Mouse (Mus musculus) stomach, postnatal 0 days (tissue): Measurements from ENCODE around the gene Lefty2. TPM values are rescaled to one million over a fixed set of nuclear protein-coding genes. Genes with fewer than 3 reads are reported as not detected.

Source experiments
- ATAC-seq: fragments of 200-750 bp; cut with Nextera tagmentation; 2 replicates; pipeline ENCODE4 v1.8.0; 2017; ENCODE audit not compliant: low FRiP score, low TSS enrichment
- DNase-seq: peaks from one replicate; pipeline ENCODE4 v3.0.0-alpha.2; 2016; ENCODE audit warnings: low spot score
- H3K27ac ChIP-seq: fragments of 300-500 bp; sonication (generic); replicated peaks from 2 replicates; pipeline ENCODE4 v1.5.1; 2014; ENCODE audit warnings: mild to moderate bottlenecking, control low read depth
- H3K27me3 ChIP-seq: fragments of 300-500 bp; sonication (generic); 2 replicates; pipeline ENCODE4 v1.6.1; 2014; ENCODE audit warnings: low read length; ENCODE audit not compliant: control insufficient read depth, insufficient read depth
- H3K36me3 ChIP-seq: fragments of 300-500 bp; sonication (generic); 2 replicates; pipeline ENCODE4 v1.6.1; 2014; ENCODE audit warnings: low read length, mixed read lengths; ENCODE audit not compliant: control insufficient read depth, insufficient read depth
- H3K4me1 ChIP-seq: fragments of 300-500 bp; sonication (generic); replicated peaks from 2 replicates; pipeline ENCODE4 v1.6.1; 2014; ENCODE audit warnings: antibody characterized with exemption; ENCODE audit not compliant: control insufficient read depth, insufficient read depth
- H3K4me2 ChIP-seq: fragments of 300-500 bp; sonication (generic); replicated peaks from 2 replicates; pipeline ENCODE4 v1.6.1; 2014; ENCODE audit warnings: low read depth, mild to moderate bottlenecking, control low read depth, moderate library complexity
- H3K4me3 ChIP-seq: fragments of 300-500 bp; sonication (generic); 2 replicates; pipeline ENCODE4 v1.5.1; 2014; ENCODE audit warnings: low read depth, low read length, control low read depth
- H3K9ac ChIP-seq: fragments of 300-500 bp; sonication (generic); 2 replicates; pipeline ENCODE4 v1.6.1; 2014; ENCODE audit warnings: mild to moderate bottlenecking, low read length, control low read depth, mixed read lengths
- H3K9me3 ChIP-seq: fragments of 300-500 bp; sonication (generic); 2 replicates; pipeline ENCODE4 v1.6.1; 2016; ENCODE audit warnings: low read length; ENCODE audit not compliant: control insufficient read depth
- CTCF ChIP-seq: IDR thresholded peaks from 2 replicates; pipeline ENCODE4 v1.5.1; 2016; ENCODE audit warnings: antibody characterized with exemption, low read depth, mild to moderate bottlenecking, moderate library complexity
- EP300 ChIP-seq: optimal IDR thresholded peaks from 2 replicates; pipeline ENCODE3; 2016; ENCODE audit warnings: antibody characterized with exemption
- WGBS: fragments of 180-500 bp; shearing (Covaris S2); extraction: QIAGEN DNeasy Blood & Tissue Kit; methylation state at CpG from one replicate; pipeline ENCODE4 v1.1.7; 2014; 5-methylcytosine and 5-hydroxymethylcytosine counted together
- polyA plus RNA-seq: library from polyadenylated mRNA; unstranded; fragments of >200 nt; fragmentation: Nextera tagmentation; extraction: Ambion mirVana; gene quantifications from 2 replicates; pipeline ENCODE4 v1.2.1, GENCODE M21; 2015

Gene Lefty2
- 0.13 and 0.15 TPM in 2 replicates for polyA plus RNA-seq

GRCm38 (mm10) chr1:180892808-180893207 is at the start of gene Lefty2:
Gene Lefty2, plus strand, starts transcription at chr1:180893108.
- Histone ChIP-seq H3K4me1 (peaks cover 6% of the 10 kb centered on the region; the same call in 1 of the 2 replicates), H3K36me3 (no peaks in the 10 kb centered on the region), H3K4me2 (no peak within 1 kb of the TSS), H3K4me3 (no peak within 1 kb of the TSS), H3K27ac (no peak within 1 kb of the TSS), H3K27me3 (no peaks in the 10 kb centered on the region), H3K9me3 (no peaks in the 10 kb centered on the region), H3K9ac (no peak within 1 kb of the TSS)
- ATAC-seq: no peak
- TF ChIP-seq CTCF (no peak), EP300 (no peak)
- 72% methylated on average over 10 of the region's 10 CpGs for WGBS
- DNase-seq: no peak

DNA sequence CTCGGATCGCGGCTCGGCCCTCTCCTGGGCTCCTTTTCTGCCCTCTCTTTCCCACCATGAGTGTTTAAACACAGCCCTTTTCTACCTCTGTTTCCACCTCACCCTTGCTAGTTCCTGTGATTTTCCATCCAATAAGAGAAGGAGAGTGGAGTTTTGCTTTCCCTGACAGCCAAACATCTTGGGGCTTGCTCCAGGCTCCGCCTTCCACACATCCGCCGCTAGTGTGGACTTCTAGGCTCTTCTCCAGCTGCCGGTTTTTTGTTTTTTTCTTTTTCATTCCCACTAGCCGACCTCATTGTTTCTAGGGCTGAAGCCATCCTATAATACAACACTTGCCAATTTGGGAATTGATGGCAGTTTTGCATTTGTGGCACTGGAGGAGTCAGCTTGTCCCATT is 44.8 kb upstream of the Lefty2 start:
- TF ChIP-seq EP300 (no peak), CTCF (peak; percentile 18; the same call in 1 of the 2 replicates)
- peak; percentile 17; the same call in 1 of the 2 replicates for ATAC-seq
- Histone ChIP-seq H3K4me2 (peak overlapping the region; percentile 45), H3K4me3 (peak overlapping the region; percentile 8), H3K9me3 (no peaks in the 10 kb centered on the region), H3K36me3 (no peaks in the 10 kb centered on the region), H3K4me1 (peaks cover 5% of the 10 kb centered on the region), H3K27me3 (no peaks in the 10 kb centered on the region), H3K9ac (peak overlapping the region; percentile 52; the same call in 1 of the 2 replicates), H3K27ac (peak overlapping the region; percentile 88)
- peak; percentile 70 for DNase-seq
- WGBS: 1% methylated on average over 9 of the region's 9 CpGs

DNA sequence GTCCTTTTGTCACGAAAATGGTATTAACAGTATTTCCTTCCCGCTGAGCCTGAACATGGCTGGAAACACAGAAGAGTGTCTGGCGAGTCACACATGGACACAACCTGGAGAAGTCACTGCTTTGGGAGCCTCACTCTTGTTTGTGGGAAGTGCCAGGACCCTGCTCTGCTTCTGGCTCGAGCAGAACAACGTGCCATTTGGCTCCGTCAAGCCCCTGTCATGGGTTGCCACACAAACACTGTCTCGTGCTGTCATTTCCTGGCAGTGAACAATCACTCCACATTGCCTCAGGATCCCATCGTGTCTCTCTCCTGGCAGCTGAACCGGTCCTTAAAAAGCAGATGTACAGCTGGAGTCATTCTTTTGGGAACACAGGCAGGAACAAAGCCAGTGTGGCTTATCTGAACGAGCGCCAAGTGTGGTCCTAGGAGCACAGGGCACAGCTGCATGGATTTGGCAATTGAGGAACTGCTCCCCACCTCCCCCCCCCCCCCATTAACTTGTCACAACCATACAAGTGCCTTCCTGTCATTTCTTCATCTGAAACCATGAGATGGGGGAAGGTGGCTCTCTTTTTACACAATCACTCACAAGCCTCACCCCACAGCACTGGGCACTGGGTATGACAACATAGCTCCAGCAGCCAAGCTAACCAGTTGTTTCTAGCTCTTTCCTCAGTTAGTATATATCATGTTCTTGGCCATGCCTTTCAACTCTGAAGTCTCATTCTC is 44.2 kb upstream of the Lefty2 start:
- no peaks in the 10 kb centered on the region for H3K36me3 ChIP-seq
- no peaks in the 10 kb centered on the region for H3K27me3 ChIP-seq
- WGBS: 13% methylated on average over 11 of the region's 11 CpGs
- peak overlapping the region; percentile 8 for H3K4me3 ChIP-seq
- peaks cover 5% of the 10 kb centered on the region for H3K4me1 ChIP-seq
- H3K9me3 ChIP-seq: no peaks in the 10 kb centered on the region
- peak; percentile 38 for DNase-seq
- no peak for ATAC-seq
- H3K27ac ChIP-seq: peak overlapping the region; percentile 88
- TF ChIP-seq CTCF (no peak), EP300 (no peak)
- H3K9ac ChIP-seq: peak overlapping the region; percentile 52; the same call in 1 of the 2 replicates
- H3K4me2 ChIP-seq: peak overlapping the region; percentile 45

- H3K9ac ChIP-seq: peak overlapping the region; percentile 71; the same call in 1 of the 2 replicates
- no peak for ATAC-seq
- TF ChIP-seq EP300 (no peak), CTCF (no peak)
- H3K4me1 ChIP-seq: peaks cover 5% of the 10 kb centered on the region
- DNase-seq: no peak
- H3K4me3 ChIP-seq: peak overlapping the region; percentile 38; the same call in 1 of the 2 replicates
- peak overlapping the region; percentile 98 for H3K27ac ChIP-seq
- H3K4me2 ChIP-seq: peak overlapping the region; percentile 72
- H3K9me3 ChIP-seq: no peaks in the 10 kb centered on the region
- H3K27me3 ChIP-seq: no peaks in the 10 kb centered on the region
- WGBS: 34% methylated on average over 11 of the region's 11 CpGs
- H3K36me3 ChIP-seq: no peaks in the 10 kb centered on the region
These were observed 43.1 kb upstream of the Lefty2 start for GRCm38 (mm10) chr1:180849701-180850301.

DNA sequence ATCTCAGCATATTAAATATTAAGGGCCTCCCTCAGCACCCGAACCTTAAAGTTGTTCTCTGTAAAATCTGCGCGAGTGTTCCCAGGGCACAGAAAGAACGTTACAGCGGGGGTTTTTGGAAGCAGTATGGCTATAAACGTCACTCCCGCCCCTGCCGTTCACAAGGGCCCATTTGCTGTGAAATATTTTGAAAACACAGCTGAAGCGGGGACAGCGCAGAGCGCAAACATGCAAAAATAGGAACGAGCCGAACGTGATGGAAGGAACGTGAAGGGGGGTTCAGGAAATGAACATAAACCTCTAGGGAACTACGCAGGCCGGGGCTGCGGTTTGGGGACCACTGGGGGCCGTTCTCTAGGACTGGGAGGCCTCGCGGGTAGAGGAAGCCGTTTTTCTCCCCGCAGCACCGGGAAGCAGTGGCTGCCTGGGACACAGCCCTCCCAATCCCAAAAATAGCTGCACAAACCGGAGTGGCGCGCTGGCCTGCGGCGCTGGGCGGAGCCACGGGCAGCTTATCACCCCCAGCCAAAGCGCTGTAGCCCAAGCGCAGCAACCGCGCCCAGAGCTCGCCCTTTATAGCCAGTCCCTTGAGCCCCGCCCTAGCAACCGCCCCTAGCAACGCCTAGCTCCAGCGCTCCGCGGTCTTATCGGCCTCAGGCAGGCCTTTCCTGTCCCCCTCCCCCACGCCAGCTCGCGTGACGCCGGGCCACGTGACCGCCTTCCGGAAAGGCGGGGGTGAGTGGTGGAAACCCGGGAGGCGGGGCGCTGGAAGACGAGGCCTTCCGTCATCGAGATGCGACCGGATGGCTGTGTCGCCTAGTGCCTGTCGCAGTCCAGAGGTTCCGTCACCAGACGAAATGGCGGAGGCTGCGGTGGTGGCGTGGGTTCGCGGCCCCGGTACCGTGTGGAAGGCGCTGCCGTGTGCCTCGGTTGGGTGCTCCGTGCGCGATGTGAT is 42.3 kb upstream of the Lefty2 start, which contains the start of gene Sde2:
Gene Sde2, plus strand, starts transcription at position 812 of the 955 bp plus-strand sequence.
- DNase-seq (peak; percentile 100), ATAC-seq (peak; percentile 99)
- Histone ChIP-seq H3K27me3 (no peaks in the 10 kb centered on the region), H3K4me1 (peaks cover 5% of the 10 kb centered on the region), H3K9me3 (no peaks in the 10 kb centered on the region), H3K4me2 (peak within 1 kb of the TSS; percentile 77), H3K36me3 (no peaks in the 10 kb centered on the region), H3K4me3 (peak within 1 kb of the TSS; percentile 86), H3K9ac (peak within 1 kb of the TSS; percentile 88), H3K27ac (peak within 1 kb of the TSS; percentile 98)
- under 1% methylated on average over 73 of the region's 77 CpGs for WGBS
- TF ChIP-seq CTCF: 0 out of 2 replicates have a peak, but pooled peaks have one; percentile 3
- TF ChIP-seq EP300: peak; percentile 96
